Mouse (Mus musculus) bone marrow macrophage, adult 2 months (primary cell): ENCODE data around the gene Eno2.

Source experiments
- CTCF ChIP-seq: IDR thresholded peaks from 2 replicates; pipeline ENCODE4 v1.5.1; 2012; ENCODE audit warnings: low read depth, mild to moderate bottlenecking, low read length, moderate library complexity
- POLR2A ChIP-seq: IDR thresholded peaks from 2 replicates; pipeline ENCODE4 v1.6.1; 2012; ENCODE audit warnings: mild to moderate bottlenecking, low read depth, low read length, borderline replicate concordance

DNA sequence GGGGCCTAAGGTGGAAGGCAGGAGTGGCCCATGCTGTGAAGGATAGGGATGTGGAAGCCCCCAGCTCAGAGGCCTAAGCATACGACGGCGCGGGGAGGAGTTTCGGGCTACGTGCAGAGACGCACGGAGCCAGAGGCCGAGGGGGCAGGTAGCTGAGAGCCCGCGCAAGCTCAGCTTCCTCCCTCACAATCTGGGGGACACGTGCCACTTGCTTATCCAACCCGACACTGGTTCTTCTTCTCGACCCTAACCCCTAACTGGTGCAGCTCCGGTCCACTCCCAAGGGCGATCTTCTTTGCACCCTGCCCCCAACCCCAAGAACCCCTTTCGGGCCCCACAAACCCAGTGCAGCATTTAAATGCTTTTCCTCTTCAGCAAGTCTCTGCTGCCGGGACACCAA lies 44.0 kb upstream of the Eno2 start:
- TF ChIP-seq CTCF, result no peak
- TF ChIP-seq POLR2A, result no peak
